Mouse (Mus musculus) neural tube, embryonic 10.5 days (tissue): ENCODE measurements at regions not wholly inside any gene's neighbourhood (a gene's known extent, or its start where the extent isn't known, plus 50 kb on each side); places are given as distances from the start of the nearest gene placed in this dataset.
"Not testable (repeated sequence)": the region's sequence is repeated elsewhere in the genome, so short reads cannot be mapped to it uniquely, and the experiment has no call there.

Experiments used
- DNase-seq: peaks from one replicate; pipeline ENCODE4 v3.0.0-alpha.2; 2017; ENCODE audit warnings: low spot score; ENCODE audit errors: extremely low spot score

GRCm38 (mm10) chr14:108828668-108829067 lies 85.3 kb downstream of the Slitrk1 start:
- DNase-seq, result no peak

GRCm38 (mm10) chr14:108821539-108821938 lies 92.4 kb downstream of the Slitrk1 start:
- no peak for DNase-seq

GRCm38 (mm10) chr14:108819370-108819769 lies 94.6 kb downstream of the Slitrk1 start:
- no peak for DNase-seq

DNA sequence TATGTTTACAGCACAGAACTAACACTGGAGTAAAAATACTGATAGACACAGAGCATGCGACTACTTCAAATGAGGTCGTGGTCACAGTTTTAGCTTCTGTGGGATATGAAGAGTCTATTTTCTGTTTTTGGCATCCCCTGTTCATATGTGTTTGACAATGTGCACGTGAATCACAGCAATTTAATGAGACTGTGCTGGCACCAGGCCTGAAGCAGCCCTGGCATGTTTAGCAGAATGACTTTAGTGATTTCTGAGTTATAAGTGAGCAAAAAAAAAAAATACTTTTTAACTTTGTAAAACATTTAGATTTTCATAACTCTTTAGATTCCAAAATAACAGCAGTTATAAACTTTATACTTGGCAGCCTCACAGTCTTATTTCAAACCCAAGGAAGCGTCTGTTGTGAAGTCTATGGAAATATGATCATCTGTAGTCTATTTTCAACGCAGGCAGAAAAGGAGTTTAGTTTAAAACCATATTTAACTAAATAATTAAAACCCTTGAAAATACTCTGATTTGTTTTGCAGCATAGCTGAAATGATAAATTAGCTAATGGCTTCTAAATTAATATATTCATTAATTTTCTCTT lies 108.5 kb downstream of the Slitrk1 start:
- DNase-seq, result no peak

GRCm38 (mm10) chr14:108798884-108799283 lies 115.1 kb downstream of the Slitrk1 start:
- DNase-seq, result no peak

DNA sequence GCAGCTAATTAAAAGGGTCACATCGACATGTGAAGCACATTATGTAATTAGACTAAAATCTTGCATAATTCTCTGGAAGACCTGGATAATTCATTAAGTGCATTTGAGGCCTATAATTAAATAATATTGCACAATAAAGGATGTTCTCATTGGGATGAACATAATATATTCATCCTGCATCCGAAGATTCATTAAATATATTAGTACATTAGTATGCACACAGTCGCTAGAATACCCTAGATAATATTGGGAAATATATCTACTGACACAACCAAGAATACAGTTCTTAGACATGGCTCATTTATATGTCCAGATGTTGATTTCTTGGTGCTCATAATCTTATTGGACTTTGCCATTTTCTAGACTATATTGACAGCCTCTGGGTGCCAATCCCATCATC lies 121.5 kb downstream of the Slitrk1 start:
- no peak for DNase-seq

DNA sequence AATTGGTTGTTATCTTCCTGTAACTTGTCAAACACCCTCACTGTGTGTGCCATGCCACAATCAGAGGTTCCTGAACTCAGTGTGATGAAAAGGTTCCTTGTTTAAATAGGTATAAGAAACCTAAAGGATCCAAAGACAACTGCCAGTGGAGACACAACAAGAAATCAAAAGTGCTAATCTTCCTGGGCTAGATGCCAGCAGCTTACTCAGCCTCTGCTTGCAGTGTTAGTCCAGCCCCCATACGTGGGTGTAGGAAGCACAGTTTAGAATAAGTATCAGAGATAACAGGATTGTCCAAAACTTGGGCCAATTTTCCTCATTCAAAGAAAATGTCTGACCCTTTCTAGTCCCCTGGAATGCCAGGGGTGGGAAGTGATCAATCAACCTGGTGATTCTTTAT lies 122.7 kb downstream of the Slitrk1 start:
- no peak for DNase-seq

- DNase-seq, result no peak
These were observed 165.2 kb downstream of the Slitrk1 start for GRCm38 (mm10) chr14:108748730-108749129.

GRCm38 (mm10) chr14:108711811-108712210 lies 202.1 kb downstream of the Slitrk1 start:
- DNase-seq, result no peak

DNA sequence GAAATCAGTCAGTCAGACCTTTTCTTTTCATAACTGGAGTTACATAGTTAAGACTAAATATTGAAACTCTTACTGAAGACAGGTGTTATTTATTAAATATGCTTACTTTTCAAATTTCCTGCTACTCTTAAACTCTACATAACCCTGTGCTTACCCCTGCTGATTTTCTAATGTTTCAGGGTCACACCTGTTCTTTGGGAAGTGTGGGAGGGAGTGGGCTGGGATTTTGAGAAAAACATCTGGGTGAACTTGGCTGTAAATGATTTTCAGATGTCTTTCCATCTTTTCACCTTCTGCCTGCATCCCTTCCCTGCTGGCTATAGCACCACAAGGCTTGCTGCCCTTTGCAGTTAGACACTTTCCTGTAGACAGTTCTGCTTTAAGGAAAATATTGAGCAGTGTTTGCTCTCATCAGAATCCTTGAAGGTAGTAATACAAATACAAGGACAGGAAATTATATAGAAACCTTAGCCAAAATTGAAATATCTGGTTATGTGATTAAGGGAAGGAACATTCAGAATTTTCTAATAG lies 204.8 kb downstream of the Slitrk1 start:
- peak; percentile 14 for DNase-seq

GRCm38 (mm10) chr14:108704662-108705061 lies 209.3 kb downstream of the Slitrk1 start:
- not testable (repeated sequence) for DNase-seq

DNA sequence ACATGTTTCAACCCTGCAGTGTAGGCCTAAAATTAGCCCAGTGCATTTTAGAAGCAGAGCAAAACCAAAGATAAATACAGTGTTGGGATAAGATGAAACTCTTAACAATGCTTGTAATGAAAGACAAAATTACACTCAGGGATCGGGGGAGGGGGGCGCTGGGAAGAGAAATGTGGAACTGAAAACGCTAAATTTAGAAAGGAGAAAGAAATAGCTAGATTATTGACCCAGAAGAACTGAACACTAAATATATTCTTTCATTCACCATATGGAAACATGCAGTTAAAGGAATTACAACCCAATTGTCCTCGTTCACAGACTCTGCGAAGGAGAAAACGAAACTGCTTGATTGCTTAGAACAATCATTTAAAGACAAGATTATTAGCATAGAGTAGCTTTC lies 249.1 kb downstream of the Slitrk1 start:
- DNase-seq, result no peak

- DNase-seq, result no peak
These were observed 275.7 kb downstream of the Slitrk1 start for GRCm38 (mm10) chr14:108638291-108638690.

DNA sequence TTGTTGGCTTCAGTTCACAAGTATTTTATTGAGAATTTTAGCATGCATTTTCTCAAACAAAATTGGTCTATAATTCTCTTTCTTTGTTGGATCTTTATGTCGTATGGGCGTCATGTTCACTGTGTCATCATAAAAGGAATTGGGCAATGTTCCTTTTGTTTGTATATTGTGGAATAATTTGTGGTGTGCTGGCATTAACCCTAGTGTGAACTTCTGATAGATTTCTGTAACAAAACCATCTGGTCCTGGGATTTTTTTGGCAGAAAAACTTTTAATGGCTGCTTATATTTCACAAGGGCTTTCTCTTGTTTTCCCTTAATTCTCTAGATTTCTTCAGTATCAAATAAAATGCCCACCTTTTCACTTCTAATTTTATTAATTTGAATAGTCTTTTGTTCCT lies 278.7 kb downstream of the Slitrk1 start:
- DNase-seq, result no peak

DNA sequence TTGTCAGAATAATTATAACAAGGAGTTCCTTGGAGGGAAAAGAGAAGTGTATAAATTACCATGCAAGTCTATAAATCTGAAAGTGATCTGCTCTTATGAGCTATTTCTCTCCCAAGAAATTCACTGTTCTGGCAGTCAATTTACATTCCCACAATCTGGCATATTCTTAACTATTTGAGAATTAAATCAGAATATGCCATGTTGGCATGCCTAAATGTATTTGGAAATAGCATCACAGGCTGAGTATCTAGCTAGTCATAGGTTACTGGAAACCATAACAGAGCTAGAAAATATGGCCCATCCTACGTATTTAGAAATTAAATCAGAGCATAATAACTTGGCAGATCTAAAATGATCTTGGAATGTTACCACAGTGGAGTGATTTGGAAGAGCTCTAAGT lies 303.9 kb downstream of the Slitrk1 start:
- no peak for DNase-seq
